Mouse (Mus musculus) gonadal fat pad, adult 2 months (tissue): Measurements from ENCODE around the gene Olfr655. TPM values are rescaled to one million over a fixed set of nuclear protein-coding genes. Genes with fewer than 3 reads are reported as not detected.

Source experiments
- DNase-seq: peaks from one replicate; pipeline ENCODE4 v3.0.0-alpha.2; 2012; ENCODE audit warnings: low read depth
- polyA plus RNA-seq: library from polyadenylated mRNA; depleted of rRNA; stranded (reverse); fragments of >200 nt; gene quantifications from 2 replicates; pipeline ENCODE4 v1.2.3, GENCODE M21; 2012; rRNA removed

Gene Olfr655
- not detected in 2 replicates for polyA plus RNA-seq

DNA sequence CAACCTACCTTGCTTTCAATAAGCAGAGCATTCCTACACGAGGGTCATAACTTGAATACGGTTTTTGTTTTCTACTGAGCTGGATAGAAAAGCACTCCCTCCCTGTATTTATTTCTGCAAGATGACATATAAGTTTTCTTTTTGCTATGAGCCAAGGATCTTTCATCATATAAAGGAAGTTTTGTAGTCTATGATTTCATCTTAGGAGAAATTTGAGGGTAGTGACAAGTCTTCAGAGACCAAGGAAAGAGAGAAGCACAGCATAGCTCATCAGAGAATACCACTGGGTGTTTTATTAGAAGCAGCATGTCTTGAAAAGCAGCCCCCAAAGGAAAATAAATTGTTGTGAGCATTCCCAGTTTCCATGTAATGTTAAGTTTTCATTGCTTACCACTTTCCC lies at the start of gene Olfr655:
Gene Olfr655 (minus strand): TSS at position 101 of the 400 bp plus-strand sequence.
- DNase-seq = no peak

GRCm38 (mm10) chr7:104646841-104647482 lies 45.4 kb upstream of the Olfr655 start, which contains the start of gene Olfr658:
TSS of gene Olfr658 (minus strand) at chr7:104647305.
- no peak for DNase-seq

DNA sequence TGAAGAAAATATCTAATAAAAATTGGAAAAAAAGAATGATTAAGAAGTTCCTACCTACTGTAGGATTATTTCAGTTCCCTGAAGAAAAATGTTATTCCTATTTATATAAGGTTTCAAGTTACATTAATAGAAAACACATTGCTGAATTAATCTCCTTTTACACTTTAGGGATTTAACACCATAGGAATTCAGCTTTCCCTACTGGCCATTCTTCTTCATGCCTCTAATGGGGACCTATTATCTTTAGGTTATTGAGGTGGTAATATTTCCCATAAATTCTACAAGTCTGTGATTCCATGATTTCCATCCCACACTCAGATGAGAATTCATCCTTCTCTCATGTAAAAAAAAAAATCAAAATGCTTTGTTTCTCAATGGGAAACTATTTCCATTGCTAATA lies 22.9 kb upstream of the Olfr655 start, which contains the start of gene Olfr657:
Gene Olfr657 (plus strand): TSS at position 301 of the 400 bp plus-strand sequence.
- DNase-seq = no peak

DNA sequence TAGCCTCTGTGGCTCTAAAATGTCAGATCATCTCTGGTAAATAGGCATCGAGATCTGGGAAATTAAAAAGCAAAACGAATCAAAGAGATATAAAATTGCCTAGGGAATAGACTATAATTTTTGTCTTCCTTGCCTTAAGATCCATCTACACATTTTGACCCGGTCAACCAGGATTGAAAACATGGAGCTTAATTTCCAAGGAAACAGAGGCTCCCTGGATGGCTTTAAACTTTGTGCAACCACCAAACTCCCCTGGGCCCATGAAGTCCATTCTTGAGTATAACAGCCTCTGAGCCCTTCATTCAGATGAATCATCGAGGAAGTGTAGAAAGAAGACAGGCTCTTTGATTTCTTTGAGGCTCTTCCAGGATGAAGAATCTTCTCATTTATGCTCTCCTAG lies 12.1 kb upstream of the Olfr655 start, which contains the start of gene Olfr656:
Gene Olfr656 (plus strand): TSS at position 301 of the 400 bp plus-strand sequence.
- DNase-seq = no peak

GRCm38 (mm10) chr7:104604727-104605126 lies 3.1 kb upstream of the Olfr655 start:
- no peak for DNase-seq

DNA sequence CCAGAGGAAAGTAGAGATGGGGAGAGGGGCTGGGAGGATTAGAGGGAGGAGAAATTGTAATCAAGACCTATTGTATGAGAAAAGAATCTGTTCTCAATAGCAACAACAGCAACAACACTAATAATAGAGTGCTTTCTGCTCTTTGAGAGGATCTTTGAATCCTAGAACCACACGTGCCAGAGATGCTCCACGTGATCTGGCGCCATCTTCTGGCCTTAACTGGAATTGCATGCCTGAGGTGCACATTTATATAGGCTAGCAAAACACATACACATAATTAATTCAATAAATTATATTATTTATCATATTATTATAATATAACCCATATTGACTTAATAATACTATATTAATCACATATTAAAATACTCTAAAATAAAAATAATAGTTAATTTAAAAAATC lies 1.6 kb upstream of the Olfr655 start:
- no peak for DNase-seq

DNA sequence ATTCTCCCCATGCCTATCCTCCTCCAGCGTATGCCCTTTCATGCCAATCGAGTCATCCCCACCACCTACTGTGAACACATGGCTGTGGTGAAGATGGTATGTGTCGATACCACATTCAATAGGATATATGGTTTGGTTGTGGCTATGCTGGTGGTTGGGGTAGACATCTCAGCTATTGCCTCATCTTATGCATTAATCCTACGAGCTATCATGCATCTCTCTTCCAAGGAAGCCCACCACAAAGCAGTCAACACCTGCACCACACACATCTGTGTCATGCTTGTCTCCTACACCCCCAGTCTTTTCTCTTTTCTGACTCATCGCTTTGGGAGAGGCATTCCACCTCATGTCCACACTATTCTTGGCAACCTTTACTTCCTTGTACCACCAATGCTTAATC lies 13.3 kb downstream of the Olfr655 start:
- DNase-seq = no peak

DNA sequence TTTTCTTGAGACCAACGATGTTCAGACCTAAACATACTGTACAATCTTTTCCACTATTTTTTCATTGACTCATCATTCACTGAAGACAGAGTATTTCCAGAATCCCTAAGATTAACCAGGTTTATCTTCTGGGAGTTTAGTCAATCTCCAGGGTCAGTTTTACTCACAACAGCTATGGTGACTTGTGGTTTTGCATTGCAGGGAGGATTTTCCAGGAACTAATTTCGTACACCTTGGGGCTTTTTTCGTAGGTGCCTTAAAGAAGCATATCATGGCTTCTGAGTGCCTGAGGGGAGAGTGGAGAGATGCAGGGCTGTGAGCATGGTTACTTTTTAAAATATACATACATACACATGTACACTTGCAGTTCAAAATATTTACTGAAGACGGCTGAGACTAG lies 14.9 kb downstream of the Olfr655 start, which contains the start of gene Olfr654:
Gene Olfr654 (plus strand): TSS at position 301 of the 400 bp plus-strand sequence.
- no peak for DNase-seq

GRCm38 (mm10) chr7:104581429-104581828 lies 20.1 kb downstream of the Olfr655 start:
- no peak for DNase-seq

DNA sequence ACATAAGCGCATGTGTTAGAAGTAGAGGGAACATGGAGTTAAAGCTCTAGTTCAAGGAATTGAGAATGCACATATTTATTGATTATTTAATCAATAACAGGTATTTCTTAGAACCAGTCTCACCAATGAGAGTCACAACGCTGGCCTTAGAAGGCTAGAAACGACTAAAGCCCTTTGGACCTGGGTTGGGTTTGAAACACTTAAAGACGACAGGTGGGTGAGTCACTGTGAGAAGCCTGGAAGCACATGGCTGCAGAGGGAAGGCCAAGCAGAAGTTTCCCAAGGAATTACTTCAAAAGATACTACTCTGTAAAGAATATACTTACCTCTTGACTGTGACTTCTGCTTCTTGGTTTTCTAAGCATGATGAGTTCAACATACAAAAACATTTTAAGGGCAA lies 20.7 kb downstream of the Olfr655 start:
- no peak for DNase-seq

DNA sequence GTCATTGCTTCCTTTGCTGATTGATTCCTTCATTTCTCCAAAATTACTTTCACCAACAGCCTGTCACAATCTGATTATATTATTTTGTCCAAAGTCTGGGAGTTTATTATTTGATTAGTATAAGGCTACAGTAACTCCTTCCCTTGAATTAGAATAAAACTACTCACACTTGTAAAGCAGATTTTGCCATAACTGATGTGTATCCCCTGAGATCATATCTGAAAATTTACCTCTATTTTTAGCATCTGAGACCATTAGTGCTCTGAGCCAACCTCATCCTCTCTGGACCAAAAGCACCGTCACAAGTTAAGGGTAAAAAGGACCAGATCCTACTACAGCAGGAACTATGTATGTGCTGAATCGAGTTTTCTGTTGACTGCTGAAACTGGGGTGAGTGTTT lies 24.6 kb downstream of the Olfr655 start, which contains the start of gene Olfr653:
Gene Olfr653 (plus strand): TSS at position 301 of the 400 bp plus-strand sequence.
- DNase-seq = no peak

DNA sequence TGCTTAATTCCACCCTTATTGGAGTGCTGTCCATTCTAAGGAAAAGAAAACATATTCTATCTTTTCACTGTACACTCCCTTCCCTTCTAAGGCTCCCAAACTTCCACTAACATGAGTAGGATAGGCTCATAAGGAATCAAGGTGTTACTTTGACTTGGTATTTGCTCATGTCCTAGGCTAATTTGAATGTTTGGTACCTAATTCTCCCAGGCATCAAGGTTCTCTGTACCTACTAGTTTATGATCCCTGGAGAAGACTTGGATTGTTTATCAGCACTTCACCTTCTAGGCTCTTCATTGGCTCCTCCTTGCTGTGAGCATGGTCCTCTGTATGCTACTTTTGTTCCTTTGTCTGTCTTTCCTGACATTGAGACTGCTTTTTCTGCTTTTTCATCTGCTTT lies 41.0 kb downstream of the Olfr655 start, which contains the start of gene Olfr652:
Gene Olfr652 (plus strand): TSS at position 301 of the 400 bp plus-strand sequence.
- DNase-seq = no peak

GRCm38 (mm10) chr7:104552700-104553099 lies 48.9 kb downstream of the Olfr655 start:
- no peak for DNase-seq

DNA sequence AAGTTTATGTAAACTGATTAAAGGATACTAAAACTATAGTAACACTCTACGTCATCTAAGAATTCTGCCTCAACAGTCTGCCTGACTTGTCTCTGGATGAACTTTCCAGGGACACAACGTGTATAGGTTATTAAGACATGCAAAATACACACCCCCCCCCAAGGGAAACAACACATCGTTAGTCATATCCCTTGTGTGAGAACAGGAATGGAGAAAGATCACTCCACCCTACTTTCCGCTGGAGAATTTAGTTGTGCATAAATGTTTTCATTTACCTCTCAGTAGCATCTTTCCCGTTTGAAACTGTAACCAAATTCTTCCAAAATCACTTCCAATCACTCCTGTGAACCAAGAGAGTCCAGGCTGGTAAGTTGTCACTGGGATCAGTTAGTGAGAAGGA lies 51.7 kb downstream of the Olfr655 start, which contains the start of gene Olfr651:
Gene Olfr651 (plus strand): TSS at position 301 of the 400 bp plus-strand sequence.
- DNase-seq = no peak

Other genes with a start within 250 kb of the Olfr655 start
- 5.0 and 5.3 TPM in 2 replicates for gene Trim12c, start 248.4 kb downstream of the Olfr655 start, polyA plus RNA-seq
- 0.11 and 0.12 TPM in 2 replicates for gene Trim30b, start 231.9 kb downstream of the Olfr655 start, polyA plus RNA-seq
- gene Trim30c, start 200.9 kb downstream of the Olfr655 start, polyA plus RNA-seq = 0.14 and 0.18 TPM in 2 replicates
- 3.0 and 4.6 TPM in 2 replicates for gene Trim30a, start 136.6 kb downstream of the Olfr655 start, polyA plus RNA-seq
- 1.2 and 1.7 TPM in 2 replicates for gene Trim30d, start 93.9 kb downstream of the Olfr655 start, polyA plus RNA-seq
- not detected in 2 replicates for gene Olfr651, start 51.6 kb downstream of the Olfr655 start, polyA plus RNA-seq
- gene Olfr652, start 40.9 kb downstream of the Olfr655 start, polyA plus RNA-seq = not detected in 2 replicates
- not detected in 2 replicates for gene Olfr653, start 24.5 kb downstream of the Olfr655 start, polyA plus RNA-seq
- not detected in 2 replicates for gene Olfr654, start 14.8 kb downstream of the Olfr655 start, polyA plus RNA-seq
- gene Olfr656, start 12.2 kb upstream of the Olfr655 start, polyA plus RNA-seq = not detected in 2 replicates
- gene Olfr657, start 23.0 kb upstream of the Olfr655 start, polyA plus RNA-seq = not detected in 2 replicates
- 0.04 TPM in 2 replicates for gene Olfr658, start 45.5 kb upstream of the Olfr655 start, polyA plus RNA-seq
- not detected in 2 replicates for gene Olfr659, start 65.0 kb upstream of the Olfr655 start, polyA plus RNA-seq
- not detected in 2 replicates for gene Olfr661, start 84.7 kb upstream of the Olfr655 start, polyA plus RNA-seq
- not detected in 2 replicates for gene Usp17le, start 175.7 kb upstream of the Olfr655 start, polyA plus RNA-seq
- gene Usp17lb, start 240.8 kb upstream of the Olfr655 start, polyA plus RNA-seq = 0.07 TPM in 1 of 2 replicates, not detected in the other